Mouse (Mus musculus): ENCODE measurements around the gene Bsdc1. TPM values are rescaled to one million over a fixed set of nuclear protein-coding genes. Genes with fewer than 3 reads are reported as not detected.

Bsdc1 gene
- 106 and 151 TPM in 2 replicates for total RNA-seq (2023)

DNA sequence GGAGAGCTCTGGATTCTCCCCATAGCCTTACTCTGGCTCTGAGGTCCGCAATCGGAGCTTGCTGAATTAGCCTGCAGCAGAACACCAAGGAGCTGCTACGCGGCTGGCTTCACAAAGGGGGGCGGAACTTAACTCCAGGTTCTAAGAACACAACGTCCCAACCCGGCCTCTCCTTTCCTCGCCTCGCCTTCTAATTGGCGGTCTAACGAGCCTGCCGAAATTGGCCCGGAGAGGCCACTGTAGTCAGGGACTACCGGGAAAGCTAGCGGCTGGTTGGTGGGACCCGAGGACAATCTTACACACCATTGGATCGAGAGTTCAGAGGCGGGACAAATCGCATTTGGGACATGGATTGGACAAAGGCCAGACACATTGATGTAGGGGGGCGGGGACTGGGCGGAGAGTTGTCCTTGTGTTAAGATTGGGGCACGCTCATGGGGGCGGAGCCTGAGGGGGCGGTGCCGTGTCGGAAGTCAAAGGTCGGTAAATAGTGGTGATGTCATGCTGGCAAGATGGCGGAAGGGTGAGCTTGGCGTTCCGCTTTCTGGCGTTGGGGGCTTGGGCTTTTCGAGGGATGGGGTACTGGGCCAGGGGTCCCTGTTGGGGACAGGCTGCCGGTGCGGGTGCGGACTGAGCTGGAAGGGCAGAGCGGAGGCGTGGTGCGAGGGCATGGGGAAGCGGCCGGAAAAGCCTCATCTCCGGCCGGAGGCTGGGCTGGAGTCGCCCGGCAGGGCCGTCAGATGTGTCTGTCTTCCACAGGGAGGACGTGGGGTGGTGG, at the start of gene Bsdc1:
TSS of gene Bsdc1 (plus strand) at position 399 of the 778 bp plus-strand sequence.

DNA sequence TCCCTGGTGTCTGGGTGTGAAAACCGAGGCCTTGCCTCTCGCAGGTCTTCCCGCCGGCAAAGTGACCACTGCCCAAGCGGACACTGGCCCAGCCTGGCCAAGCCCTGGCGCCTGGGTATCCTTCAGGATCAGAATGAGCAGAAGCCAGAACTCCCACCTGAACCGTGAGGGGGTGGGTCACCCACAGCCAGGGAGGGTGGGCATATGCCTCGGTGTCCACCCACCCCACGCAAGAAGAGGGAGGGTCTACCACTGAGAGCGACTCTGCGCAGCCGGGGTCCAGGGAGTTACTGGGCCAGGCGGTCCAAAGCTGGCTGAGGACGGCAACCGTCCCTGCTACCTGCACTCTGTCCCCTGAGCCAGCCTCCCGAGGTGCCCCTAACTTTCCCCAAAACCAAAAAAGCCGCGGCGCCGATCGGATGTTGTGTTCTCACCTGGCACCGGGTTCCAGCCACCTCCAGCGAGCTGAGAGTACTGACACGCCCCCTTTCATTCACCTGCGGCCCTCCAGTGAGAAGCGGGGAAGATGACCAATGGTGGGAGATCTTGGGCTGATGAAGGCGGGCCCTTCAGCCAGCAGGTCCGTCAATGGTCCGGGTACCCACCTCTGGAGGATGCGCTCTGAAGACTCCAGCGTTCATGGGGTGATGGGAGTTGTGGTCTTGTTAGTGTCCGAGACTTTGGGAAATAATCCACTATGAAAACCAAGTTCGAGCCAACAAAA, 20.9 kb upstream of the Bsdc1 start, which contains the start of gene Zbtb8b:
TSS of gene Zbtb8b (minus strand) at position 514 of the 724 bp plus-strand sequence.

DNA sequence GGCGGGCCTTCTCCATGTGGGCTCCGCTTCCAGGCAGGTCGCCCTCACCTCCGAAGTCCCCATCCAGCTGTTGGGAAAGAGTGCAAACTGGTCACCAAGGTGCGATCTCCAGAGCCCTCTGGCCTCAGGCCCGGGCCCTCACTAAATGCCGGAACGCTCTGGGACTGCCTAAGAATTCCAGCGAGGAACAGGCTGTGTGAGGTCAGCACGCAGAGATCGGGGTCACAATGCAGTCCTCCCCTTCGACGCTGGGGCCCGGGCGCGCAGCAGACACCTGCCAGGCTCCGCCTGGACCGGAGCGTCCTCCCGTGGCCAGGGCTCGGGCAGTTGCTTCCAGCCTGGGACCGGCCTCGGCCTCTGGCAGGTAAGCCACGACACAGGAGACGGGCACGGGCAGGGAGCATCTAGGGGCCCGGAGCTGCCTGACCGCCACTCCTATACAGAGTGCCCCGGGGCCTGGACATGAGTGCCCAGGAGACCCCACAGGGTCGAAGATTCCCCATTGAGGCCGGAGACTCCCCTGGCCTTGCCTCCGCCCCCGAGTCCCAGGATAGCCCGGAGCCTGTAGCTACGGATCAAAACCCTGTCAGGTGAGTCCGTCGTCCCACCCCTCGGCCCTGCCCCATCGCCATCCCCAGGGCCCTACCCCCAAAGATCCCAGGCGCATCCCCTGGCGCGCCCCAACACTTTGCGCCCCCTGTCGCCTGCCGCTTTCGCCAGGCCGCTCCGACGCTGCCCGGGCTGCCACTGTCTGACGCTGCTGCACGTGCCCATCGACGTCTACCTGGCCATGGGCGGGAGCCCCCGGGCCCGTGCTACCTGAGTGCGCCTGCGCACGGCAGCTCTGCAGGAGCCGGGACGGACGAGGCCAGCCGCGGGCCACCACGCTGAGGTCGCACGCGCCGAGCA, 29.8 kb downstream of the Bsdc1 start, which contains the start of the genes Tssk3 and Fam229a:
TSS of gene Tssk3 (minus strand) at position 51 of the 909 bp plus-strand sequence.
TSS of gene Fam229a (plus strand) at position 219 of the 909 bp plus-strand sequence.

DNA sequence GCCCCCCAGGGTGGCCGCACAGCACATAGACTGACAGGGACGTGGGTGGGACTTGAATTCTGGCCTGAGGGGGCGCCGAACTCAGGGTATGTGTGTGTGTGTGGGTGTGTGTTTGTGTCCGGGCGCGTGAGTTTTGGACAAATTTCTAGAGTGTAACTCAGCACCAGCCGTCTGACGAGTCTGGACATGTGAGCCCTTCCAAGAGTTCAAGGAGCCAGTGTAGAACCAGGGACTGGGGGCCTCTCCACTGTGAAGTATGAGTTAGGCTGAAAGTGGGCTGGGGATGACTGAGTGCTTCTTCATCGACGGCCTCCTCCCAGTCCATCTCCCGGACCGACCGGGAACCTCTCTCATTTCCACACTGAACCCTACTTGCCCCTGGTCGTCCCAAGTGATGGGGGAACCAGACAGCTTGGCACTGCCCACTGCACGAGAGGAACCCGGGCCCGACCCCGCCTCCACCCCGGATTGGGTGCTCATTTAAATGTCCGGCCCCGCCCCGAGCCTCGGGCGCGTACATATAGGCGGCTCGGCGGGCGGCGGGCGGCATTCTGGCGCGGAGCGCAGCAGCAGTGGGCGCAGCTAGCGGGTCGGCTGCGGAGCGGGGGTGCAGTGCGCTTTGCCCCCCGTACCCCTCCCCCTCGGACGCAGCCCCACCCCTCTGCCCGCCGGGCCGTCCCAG, 51.8 kb downstream of the Bsdc1 start, which contains the start of gene Marcksl1:
TSS of gene Marcksl1 (plus strand) at position 496 of the 682 bp plus-strand sequence.

Other genes with a start within 250 kb of the Bsdc1 start
- gene C77080, start 200.2 kb upstream of the Bsdc1 start, total RNA-seq (2023): 0.19 TPM in 1 of 2 replicates, not detected in the other
- not detected in 2 replicates for gene Sync, start 174.0 kb upstream of the Bsdc1 start, total RNA-seq (2023)
- 112 and 125 TPM in 2 replicates for gene Rbbp4, start 126.2 kb upstream of the Bsdc1 start, total RNA-seq (2023)
- 16.3 and 19.3 TPM in 2 replicates for gene Zbtb8os, start 125.9 kb upstream of the Bsdc1 start, total RNA-seq (2023)
- 0.50 and 1.4 TPM in 2 replicates for gene Zbtb8a, start 83.5 kb upstream of the Bsdc1 start, total RNA-seq (2023)
- gene Zbtb8b, start 20.7 kb upstream of the Bsdc1 start, total RNA-seq (2023): not detected in 2 replicates
- gene Tssk3, start 29.4 kb downstream of the Bsdc1 start, total RNA-seq (2023): not detected in 2 replicates
- 1.2 and 2.2 TPM in 2 replicates for gene Fam229a, start 29.6 kb downstream of the Bsdc1 start, total RNA-seq (2023)
- gene Marcksl1, start 52.0 kb downstream of the Bsdc1 start, total RNA-seq (2023): 109 and 117 TPM in 2 replicates
- 62.8 and 67.8 TPM in 2 replicates for gene Hdac1, start 81.1 kb downstream of the Bsdc1 start, total RNA-seq (2023)
- gene Lck, start 112.1 kb downstream of the Bsdc1 start, total RNA-seq (2023): 0.28 and 0.82 TPM in 2 replicates
- not detected in 2 replicates for gene Fam167b, start 117.0 kb downstream of the Bsdc1 start, total RNA-seq (2023)
- gene Eif3i, start 139.1 kb downstream of the Bsdc1 start, total RNA-seq (2023): 52.3 and 53.7 TPM in 2 replicates
- 72.1 and 72.3 TPM in 2 replicates for gene Tmem234, start 139.1 kb downstream of the Bsdc1 start, total RNA-seq (2023)
- 1.7 TPM in 1 of 2 replicates, not detected in the other for gene Dcdc2b, start 152.7 kb downstream of the Bsdc1 start, total RNA-seq (2023)
- gene Iqcc, start 157.5 kb downstream of the Bsdc1 start, total RNA-seq (2023): 8.0 and 9.0 TPM in 2 replicates
- gene Ccdc28b, start 162.4 kb downstream of the Bsdc1 start, total RNA-seq (2023): 31.0 and 39.4 TPM in 2 replicates
- 31.0 and 36.9 TPM in 2 replicates for gene Txlna, start 179.5 kb downstream of the Bsdc1 start, total RNA-seq (2023)
- gene Kpna6, start 211.2 kb downstream of the Bsdc1 start, total RNA-seq (2023): 22.9 and 28.6 TPM in 2 replicates
- gene Tmem39b, start 235.3 kb downstream of the Bsdc1 start, total RNA-seq (2023): 5.8 and 6.8 TPM in 2 replicates